Comparison of ENCODE assay signal across 11 mouse cellular contexts in the genomic region with DNA sequence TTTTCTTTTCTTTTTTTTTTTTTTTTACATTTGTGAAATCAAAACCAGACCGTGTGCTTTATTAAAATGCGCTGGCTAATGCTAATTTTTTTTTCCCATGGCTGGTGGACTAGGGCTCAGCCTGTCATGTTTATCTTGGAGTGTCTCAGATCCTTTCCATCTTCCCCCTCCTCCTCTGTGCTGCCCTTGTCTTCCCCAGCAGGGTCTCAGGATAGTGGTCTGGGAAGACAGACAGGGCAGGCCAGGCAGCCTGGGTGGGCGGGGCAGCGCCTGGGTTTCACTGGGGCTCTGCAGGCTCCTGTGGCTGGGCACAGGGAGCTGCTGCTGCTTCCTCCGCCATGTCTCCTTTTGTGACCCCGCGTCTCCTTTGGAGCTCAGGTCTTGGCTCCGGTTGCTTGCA.
DNase-seq lines count a peak whose midpoint lies in the region; ATAC-seq and TF ChIP-seq lines count a peak whose summit lies in the region.
"Had no signal": no experiment of that assay in that cellular context is flagged by ENCODE, and none has a peak within 500 bp of the region (broad histone marks: within the 10 kb centered on the region; RNA-seq: fewer than 3 reads in every experiment).

No protein-coding gene starts in this region.

- H3K4me2 ChIP-seq in forebrain, embryonic 12.5 days: no peak overlapping the region
- no peak overlapping the region for H3K4me2 ChIP-seq in intestine, embryonic 16.5 days (ENCODE audit: low read depth, low read length)
- H3K4me2 ChIP-seq in intestine, embryonic 15.5 days (replicated peaks): no peak overlapping the region

- peaks cover 21% of the 10 kb centered on the region for H3K4me1 ChIP-seq in forebrain, embryonic 10.5 days
- H3K4me1 ChIP-seq in forebrain, embryonic 12.5 days: peaks cover 11% of the 10 kb centered on the region
- H3K4me1 ChIP-seq in intestine, embryonic 16.5 days (ENCODE audit: control insufficient read depth, insufficient read depth, low read length): peaks cover 14% of the 10 kb centered on the region; the same call in 1 of the 2 replicates
- H3K4me1 ChIP-seq in intestine, embryonic 15.5 days (replicated peaks): peaks cover 17% of the 10 kb centered on the region
- H3K4me1 ChIP-seq in embryonic fibroblast, embryonic 13.5 days (ENCODE audit: control insufficient read depth, insufficient read depth, low read length): peaks cover 15% of the 10 kb centered on the region

- no peak for ATAC-seq in forebrain, embryonic 12.5 days (ENCODE audit: low FRiP score)
- no peak for ATAC-seq in intestine, embryonic 16.5 days
- ATAC-seq in intestine, embryonic 15.5 days: no peak

- no peak for TF ChIP-seq CTCF in embryonic fibroblast, embryonic 13.5 days (IDR thresholded peaks at IDR 0.05; ENCODE audit: borderline replicate concordance, insufficient read depth, low read length)

- no peaks in the 10 kb centered on the region for H3K36me3 ChIP-seq in forebrain, embryonic 10.5 days (replicated peaks)
- no peaks in the 10 kb centered on the region for H3K36me3 ChIP-seq in forebrain, embryonic 12.5 days (replicated peaks)
- H3K36me3 ChIP-seq in intestine, embryonic 16.5 days (ENCODE audit: control insufficient read depth, insufficient read depth, low read length): no peaks in the 10 kb centered on the region
- H3K36me3 ChIP-seq in intestine, embryonic 15.5 days: no peaks in the 10 kb centered on the region
- H3K36me3 ChIP-seq: G1E had no signal

- H3K9ac ChIP-seq in forebrain, embryonic 12.5 days: no peak overlapping the region
- 0 out of 2 replicates have a peak overlapping the region, but pooled peaks have one; percentile 8 for H3K9ac ChIP-seq in intestine, embryonic 16.5 days (ENCODE audit: low read depth, low read length)
- no peak overlapping the region for H3K9ac ChIP-seq in intestine, embryonic 15.5 days

- H3K27ac ChIP-seq in forebrain, embryonic 10.5 days: peak overlapping the region; percentile 60
- no peak overlapping the region for H3K27ac ChIP-seq in forebrain, embryonic 12.5 days
- H3K27ac ChIP-seq in intestine, embryonic 16.5 days (ENCODE audit: low read length): no peak overlapping the region
- H3K27ac ChIP-seq in intestine, embryonic 15.5 days: no peak overlapping the region
- peak overlapping the region; percentile 94 for H3K27ac ChIP-seq in embryonic fibroblast, embryonic 13.5 days (ENCODE audit: insufficient read depth, low read length)

- H3K4me3 ChIP-seq in forebrain, embryonic 10.5 days: no peak overlapping the region
- no peak overlapping the region for H3K4me3 ChIP-seq in forebrain, embryonic 12.5 days (replicated peaks)
- H3K4me3 ChIP-seq in intestine, embryonic 16.5 days (ENCODE audit: low read length): no peak overlapping the region
- H3K4me3 ChIP-seq in intestine, embryonic 15.5 days (replicated peaks): no peak overlapping the region
- no peak overlapping the region for H3K4me3 ChIP-seq in embryonic fibroblast, embryonic 13.5 days (ENCODE audit: insufficient read depth, low read length)

- WGBS in forebrain, embryonic 10.5 days: 35% methylated on average over 8 of the region's 8 CpGs
- WGBS in forebrain, embryonic 12.5 days: 34% methylated on average over 8 of the region's 8 CpGs
- 41% methylated on average over 8 of the region's 8 CpGs for WGBS in intestine, embryonic 16.5 days
- 39% methylated on average over 8 of the region's 8 CpGs for WGBS in intestine, embryonic 15.5 days

- no peak for DNase-seq in forebrain, embryonic 10.5 days (ENCODE audit: extremely low spot score, low spot score)
- DNase-seq in 3T3-L1 (ENCODE audit: low read depth, low spot score): peak; percentile 13
- DNase-seq in cerebellum, adult 9-11 months: no peak
- no peak for DNase-seq in ovary, postnatal 14 days (ENCODE audit: low spot score)
- DNase-seq: kidney, adult 9 months; thymus, postnatal 25 days had no signal

- H3K27me3 ChIP-seq in forebrain, embryonic 10.5 days (ENCODE audit: poor library complexity, severe bottlenecking): peaks cover 7% of the 10 kb centered on the region; the same call in 1 of the 2 replicates
- H3K27me3 ChIP-seq in forebrain, embryonic 12.5 days: no peaks in the 10 kb centered on the region
- no peaks in the 10 kb centered on the region for H3K27me3 ChIP-seq in intestine, embryonic 16.5 days (replicated peaks; ENCODE audit: control insufficient read depth, insufficient read depth, low read length)
- H3K27me3 ChIP-seq in intestine, embryonic 15.5 days (replicated peaks): no peaks in the 10 kb centered on the region

- 0 out of 2 replicates have a peak, but pooled peaks have one; percentile 16 for TF ChIP-seq POLR2A in embryonic fibroblast, embryonic 13.5 days (IDR thresholded peaks at IDR 0.05; ENCODE audit: low read depth, low read length)

- no peaks in the 10 kb centered on the region for H3K9me3 ChIP-seq in forebrain, embryonic 10.5 days
- no peaks in the 10 kb centered on the region for H3K9me3 ChIP-seq in forebrain, embryonic 12.5 days
- no peaks in the 10 kb centered on the region for H3K9me3 ChIP-seq in intestine, embryonic 16.5 days (ENCODE audit: control insufficient read depth, low read length)
- H3K9me3 ChIP-seq in intestine, embryonic 15.5 days: no peaks in the 10 kb centered on the region
- H3K9me3 ChIP-seq: G1E had no signal

Comparison
In these comparisons a context has a peak if more than half of its experiments do, and no peak if none do; other contexts are left out.
1. H3K27ac ChIP-seq: peak in forebrain, embryonic 10.5 days (single experiment) and embryonic fibroblast, embryonic 13.5 days (single experiment); none in forebrain, embryonic 12.5 days (single experiment), intestine, embryonic 16.5 days (single experiment) and intestine, embryonic 15.5 days (single experiment).